Comparison of ENCODE assay signal across 7 mouse cellular contexts in genomic region chr3:123353183-123353582, GRCm38 (mm10). TPM values are rescaled to one million over a fixed set of nuclear protein-coding genes. Genes with fewer than 3 reads are reported as not detected.
DNase-seq lines count a peak whose midpoint lies in the region; ATAC-seq lines count a peak whose summit lies in the region.

No protein-coding gene starts in this region.

- H3K36me3 ChIP-seq in hindbrain, embryonic 14.5 days (replicated peaks; ENCODE audit: control insufficient read depth, insufficient read depth) = no peaks in the 10 kb centered on the region
- H3K36me3 ChIP-seq in hindbrain, embryonic 12.5 days = no peaks in the 10 kb centered on the region

- H3K4me1 ChIP-seq in hindbrain, embryonic 14.5 days (replicated peaks; ENCODE audit: control insufficient read depth, insufficient read depth, low read length) = no peaks in the 10 kb centered on the region
- H3K4me1 ChIP-seq in hindbrain, embryonic 12.5 days = no peaks in the 10 kb centered on the region

- no peak overlapping the region for H3K4me2 ChIP-seq in hindbrain, embryonic 14.5 days (replicated peaks)
- no peak overlapping the region for H3K4me2 ChIP-seq in hindbrain, embryonic 12.5 days (replicated peaks)

- peak; percentile 83 for DNase-seq in hindbrain, embryonic 14.5 days (ENCODE audit: low spot score)
- DNase-seq in 3T3-L1 (ENCODE audit: low read depth, low spot score) = peak; percentile 90
- DNase-seq in CD4-positive, CD25-positive, alpha-beta regulatory T cell, adult 2 months (ENCODE audit: low read depth, low spot score) = peak; percentile 75
- peak; percentile 75 for DNase-seq in embryo, embryonic 10 days (ENCODE audit: low spot score)
- DNase-seq in kidney, postnatal 4 days = peak; percentile 61 to 67
- DNase-seq in retina, postnatal 1 day = peak; percentile 56

- no peaks in the 10 kb centered on the region for H3K9me3 ChIP-seq in hindbrain, embryonic 14.5 days (ENCODE audit: control insufficient read depth, low read length)
- H3K9me3 ChIP-seq in hindbrain, embryonic 12.5 days (replicated peaks) = no peaks in the 10 kb centered on the region

- no peak overlapping the region for H3K27ac ChIP-seq in hindbrain, embryonic 14.5 days
- H3K27ac ChIP-seq in hindbrain, embryonic 12.5 days = no peak overlapping the region

- no peak for ATAC-seq in hindbrain, embryonic 14.5 days (ENCODE audit: low FRiP score)
- ATAC-seq in hindbrain, embryonic 12.5 days (ENCODE audit: low FRiP score) = no peak

- WGBS in hindbrain, embryonic 14.5 days = 69% methylated on average over 6 of the region's 6 CpGs
- WGBS in hindbrain, embryonic 12.5 days = 75% methylated on average over 6 of the region's 6 CpGs

- no peak overlapping the region for H3K9ac ChIP-seq in hindbrain, embryonic 14.5 days
- H3K9ac ChIP-seq in hindbrain, embryonic 12.5 days = no peak overlapping the region

- no peak overlapping the region for H3K4me3 ChIP-seq in hindbrain, embryonic 14.5 days (replicated peaks; ENCODE audit: low read length)
- H3K4me3 ChIP-seq in hindbrain, embryonic 12.5 days = no peak overlapping the region

- no peaks in the 10 kb centered on the region for H3K27me3 ChIP-seq in hindbrain, embryonic 14.5 days (ENCODE audit: control insufficient read depth, insufficient read depth, low read length)
- no peaks in the 10 kb centered on the region for H3K27me3 ChIP-seq in hindbrain, embryonic 12.5 days

RNA-seq across cellular contexts. Expression of gene Mettl14, which starts 32.7 kb away (rescaled TPM):
- polyA plus RNA-seq in hindbrain, embryonic 14.5 days (2014; fragmentation: Nextera tagmentation; extraction: Ambion mirVana) = 16.3 and 17.9 TPM in 2 replicates
- 32.7 and 33.3 TPM in 2 replicates for polyA plus RNA-seq in hindbrain, embryonic 12.5 days (2016; fragmentation: Nextera tagmentation; extraction: Ambion mirVana)
